Mouse (Mus musculus) cerebellum, adult 9-10 months (tissue): Measurements from ENCODE around the gene Sub1.

Source experiments
- DNase-seq: peaks from one replicate; pipeline ENCODE4 v3.0.0; 2022

The Sub1 gene

GRCm38 (mm10) chr15:12010602-12011044, 13.8 kb upstream of the Sub1 start:
- no peak for DNase-seq

- no peak for DNase-seq
Measured at GRCm38 (mm10) chr15:12009712-12010601, 13.2 kb upstream of the Sub1 start.

GRCm38 (mm10) chr15:12008894-12009293, 12.1 kb upstream of the Sub1 start:
- no peak for DNase-seq

GRCm38 (mm10) chr15:12007971-12008800, 11.4 kb upstream of the Sub1 start:
- DNase-seq = no peak

- no peak for DNase-seq
Measured at GRCm38 (mm10) chr15:12007421-12007820, 10.6 kb upstream of the Sub1 start.

GRCm38 (mm10) chr15:12006169-12006568, 9.4 kb upstream of the Sub1 start:
- DNase-seq = no peak

GRCm38 (mm10) chr15:11995815-11996201, 975 bp downstream of the Sub1 start:
- peak; percentile 94 for DNase-seq

- DNase-seq = no peak
Measured at GRCm38 (mm10) chr15:11994921-11995814, 1.6 kb downstream of the Sub1 start.

GRCm38 (mm10) chr15:11994006-11994405, 2.8 kb downstream of the Sub1 start:
- no peak for DNase-seq

- no peak for DNase-seq
Measured at GRCm38 (mm10) chr15:11991552-11992113, 5.2 kb downstream of the Sub1 start.

GRCm38 (mm10) chr15:11988580-11988979, 8.2 kb downstream of the Sub1 start:
- DNase-seq = no peak

- no peak for DNase-seq
Measured at GRCm38 (mm10) chr15:11987892-11988291, 8.9 kb downstream of the Sub1 start.

GRCm38 (mm10) chr15:11981985-11982384, 14.8 kb downstream of the Sub1 start:
- DNase-seq = no peak

- peak; percentile 39 for DNase-seq
Measured at GRCm38 (mm10) chr15:11981501-11981900, 15.3 kb downstream of the Sub1 start.

- DNase-seq = no peak
Measured at GRCm38 (mm10) chr15:11978175-11978574, 18.6 kb downstream of the Sub1 start.

- no peak for DNase-seq
Measured at GRCm38 (mm10) chr15:11977071-11977470, 19.7 kb downstream of the Sub1 start.

GRCm38 (mm10) chr15:11975836-11976235, 20.9 kb downstream of the Sub1 start:
- DNase-seq = no peak

GRCm38 (mm10) chr15:11971854-11972420, 24.8 kb downstream of the Sub1 start:
- peak; percentile 78 for DNase-seq

- DNase-seq = no peak
Measured at GRCm38 (mm10) chr15:11970621-11971020, 26.2 kb downstream of the Sub1 start.

GRCm38 (mm10) chr15:11968851-11969250, 27.9 kb downstream of the Sub1 start:
- DNase-seq = no peak

- DNase-seq = peak; percentile 28
Measured at GRCm38 (mm10) chr15:11966367-11966766, 30.4 kb downstream of the Sub1 start.
